Mouse (Mus musculus) embryonic facial prominence, embryonic 15.5 days (tissue): Measurements from ENCODE around the gene Iqschfp. TPM values are rescaled to one million over a fixed set of nuclear protein-coding genes. Genes with fewer than 3 reads are reported as not detected.

Source experiments
- ATAC-seq: fragments of 200-750 bp; cut with Nextera tagmentation; 2 replicates; pipeline ENCODE4 v1.8.0; 2017; ENCODE audit warnings: low read depth, moderate TSS enrichment; ENCODE audit not compliant: insufficient number of reproducible peaks, low FRiP score, low TSS enrichment
- H3K27ac ChIP-seq: fragments of 300-500 bp; sonication (generic); replicated peaks from 2 replicates; pipeline ENCODE4 v1.5.1; 2015; ENCODE audit warnings: mild to moderate bottlenecking, inconsistent platforms
- H3K27me3 ChIP-seq: fragments of 300-500 bp; sonication (generic); 2 replicates; pipeline ENCODE4 v1.6.1; 2015; ENCODE audit warnings: inconsistent platforms
- H3K36me3 ChIP-seq: fragments of 300-500 bp; sonication (generic); 2 replicates; pipeline ENCODE4 v1.6.1; 2015; ENCODE audit warnings: mild to moderate bottlenecking, inconsistent platforms
- H3K4me1 ChIP-seq: fragments of 300-500 bp; sonication (generic); 2 replicates; pipeline ENCODE4 v1.6.1; 2015; ENCODE audit warnings: inconsistent platforms
- H3K4me2 ChIP-seq: fragments of 300-500 bp; sonication (generic); replicated peaks from 2 replicates; pipeline ENCODE4 v1.6.1; 2015; ENCODE audit warnings: mild to moderate bottlenecking, inconsistent platforms
- H3K4me3 ChIP-seq: fragments of 300-500 bp; sonication (generic); replicated peaks from 2 replicates; pipeline ENCODE4 v1.5.1; 2015; ENCODE audit warnings: mild to moderate bottlenecking, inconsistent platforms
- H3K9ac ChIP-seq: fragments of 300-500 bp; sonication (generic); 2 replicates; pipeline ENCODE4 v1.6.1; 2015; ENCODE audit warnings: inconsistent platforms
- H3K9me3 ChIP-seq: fragments of 300-500 bp; sonication (generic); replicated peaks from 2 replicates; pipeline ENCODE4 v1.6.1; 2016; ENCODE audit warnings: inconsistent platforms
- WGBS: fragments of 180-500 bp; shearing (Covaris S2); methylation state at CpG from one replicate; pipeline ENCODE4 v1.1.7; 2015; 5-methylcytosine and 5-hydroxymethylcytosine counted together
- polyA plus RNA-seq: library from polyadenylated mRNA; unstranded; fragments of >200 nt; fragmentation: Nextera tagmentation; extraction: Ambion mirVana; gene quantifications from 2 replicates; pipeline ENCODE4 v1.2.1, GENCODE M21; 2015

Iqschfp gene
- polyA plus RNA-seq, result 0.08 and 0.24 TPM in 2 replicates

- H3K9me3 ChIP-seq, result no peaks in the 10 kb centered on the region
- no peak within 1 kb of the TSS for H3K4me3 ChIP-seq
- no peak within 1 kb of the TSS for H3K9ac ChIP-seq
- no peak within 1 kb of the TSS for H3K4me2 ChIP-seq
- H3K27ac ChIP-seq, result no peak within 1 kb of the TSS
- H3K36me3 ChIP-seq, result no peaks in the 10 kb centered on the region
- ATAC-seq, result no peak
- H3K4me1 ChIP-seq, result no peaks in the 10 kb centered on the region
- no peaks in the 10 kb centered on the region for H3K27me3 ChIP-seq
- WGBS, result 44% methylated on average over 15 of the region's 15 CpGs
Measured at GRCm38 (mm10) chr3:67892026-67892705, at the start of gene Iqschfp, which contains the start of gene Iqcj. Iqschfp (plus strand) TSS chr3:67892232. Iqcj (plus strand) TSS chr3:67892220.

- H3K36me3 ChIP-seq, result no peaks in the 10 kb centered on the region
- no peak overlapping the region for H3K4me3 ChIP-seq
- H3K27ac ChIP-seq, result no peak overlapping the region
- H3K9me3 ChIP-seq, result no peaks in the 10 kb centered on the region
- no peaks in the 10 kb centered on the region for H3K27me3 ChIP-seq
- no peak for ATAC-seq
- no peak overlapping the region for H3K9ac ChIP-seq
- no peak overlapping the region for H3K4me2 ChIP-seq
- H3K4me1 ChIP-seq, result no peaks in the 10 kb centered on the region
- WGBS, result 87% methylated on average over 5 of the region's 5 CpGs
Measured at GRCm38 (mm10) chr3:67852397-67852796, 39.6 kb upstream of the Iqschfp start.

GRCm38 (mm10) chr3:67861524-67861923 is 30.5 kb upstream of the Iqschfp start:
- no peaks in the 10 kb centered on the region for H3K27me3 ChIP-seq
- H3K4me3 ChIP-seq, result no peak overlapping the region
- H3K36me3 ChIP-seq, result no peaks in the 10 kb centered on the region
- H3K4me2 ChIP-seq, result no peak overlapping the region
- no peak overlapping the region for H3K9ac ChIP-seq
- no peak overlapping the region for H3K27ac ChIP-seq
- H3K9me3 ChIP-seq, result no peaks in the 10 kb centered on the region
- no peaks in the 10 kb centered on the region for H3K4me1 ChIP-seq
- 62% methylated on average over 3 of the region's 3 CpGs for WGBS
- ATAC-seq, result no peak

GRCm38 (mm10) chr3:67867420-67868065 is 24.5 kb upstream of the Iqschfp start:
- 43% methylated on average over 13 of the region's 13 CpGs for WGBS
- ATAC-seq, result no peak
- H3K27ac ChIP-seq, result no peak overlapping the region
- H3K36me3 ChIP-seq, result no peaks in the 10 kb centered on the region
- H3K9ac ChIP-seq, result no peak overlapping the region
- H3K9me3 ChIP-seq, result no peaks in the 10 kb centered on the region
- 0 out of 2 replicates have a peak overlapping the region, but pooled peaks have one; percentile 6 for H3K4me2 ChIP-seq
- H3K4me3 ChIP-seq, result no peak overlapping the region
- no peaks in the 10 kb centered on the region for H3K27me3 ChIP-seq
- no peaks in the 10 kb centered on the region for H3K4me1 ChIP-seq

- H3K9me3 ChIP-seq, result no peaks in the 10 kb centered on the region
- no peaks in the 10 kb centered on the region for H3K27me3 ChIP-seq
- no peak for ATAC-seq
- 75% methylated on average over 1 of the region's 1 CpGs for WGBS
- no peak overlapping the region for H3K4me2 ChIP-seq
- H3K36me3 ChIP-seq, result no peaks in the 10 kb centered on the region
- H3K27ac ChIP-seq, result no peak overlapping the region
- H3K4me1 ChIP-seq, result no peaks in the 10 kb centered on the region
- no peak overlapping the region for H3K9ac ChIP-seq
- H3K4me3 ChIP-seq, result no peak overlapping the region
Measured at GRCm38 (mm10) chr3:67869424-67869823, 22.6 kb upstream of the Iqschfp start.

- no peaks in the 10 kb centered on the region for H3K36me3 ChIP-seq
- no peak overlapping the region for H3K4me3 ChIP-seq
- no peak overlapping the region for H3K9ac ChIP-seq
- no peak overlapping the region for H3K4me2 ChIP-seq
- H3K4me1 ChIP-seq, result no peaks in the 10 kb centered on the region
- no peaks in the 10 kb centered on the region for H3K27me3 ChIP-seq
- no peaks in the 10 kb centered on the region for H3K9me3 ChIP-seq
- no peak for ATAC-seq
- H3K27ac ChIP-seq, result no peak overlapping the region
- 69% methylated on average over 4 of the region's 4 CpGs for WGBS
Measured at GRCm38 (mm10) chr3:67877253-67877652, 14.8 kb upstream of the Iqschfp start.

- Histone ChIP-seq H3K9ac (no peak overlapping the region), H3K27me3 (no peaks in the 10 kb centered on the region), H3K9me3 (no peaks in the 10 kb centered on the region), H3K4me2 (no peak overlapping the region), H3K27ac (no peak overlapping the region), H3K36me3 (no peaks in the 10 kb centered on the region), H3K4me3 (no peak overlapping the region), H3K4me1 (no peaks in the 10 kb centered on the region)
- no peak for ATAC-seq
- 76% methylated on average over 3 of the region's 3 CpGs for WGBS
Measured at GRCm38 (mm10) chr3:67884335-67884734, 7.7 kb upstream of the Iqschfp start.

- Histone ChIP-seq H3K27ac (no peak overlapping the region), H3K4me1 (no peaks in the 10 kb centered on the region), H3K36me3 (no peaks in the 10 kb centered on the region), H3K9ac (no peak overlapping the region), H3K9me3 (no peaks in the 10 kb centered on the region), H3K4me3 (no peak overlapping the region), H3K4me2 (no peak overlapping the region), H3K27me3 (no peaks in the 10 kb centered on the region)
- no peak for ATAC-seq
- WGBS, result 73% methylated on average over 1 of the region's 1 CpGs
Measured at GRCm38 (mm10) chr3:67886176-67886575, 5.9 kb upstream of the Iqschfp start.

- no peak overlapping the region for H3K4me2 ChIP-seq
- no peak overlapping the region for H3K4me3 ChIP-seq
- ATAC-seq, result no peak
- H3K4me1 ChIP-seq, result no peaks in the 10 kb centered on the region
- no peak overlapping the region for H3K27ac ChIP-seq
- H3K36me3 ChIP-seq, result no peaks in the 10 kb centered on the region
- no peak overlapping the region for H3K9ac ChIP-seq
- no peaks in the 10 kb centered on the region for H3K9me3 ChIP-seq
- H3K27me3 ChIP-seq, result no peaks in the 10 kb centered on the region
Measured at GRCm38 (mm10) chr3:67887251-67887650, 4.8 kb upstream of the Iqschfp start.

GRCm38 (mm10) chr3:67892768-67893167 is 736 bp downstream of the Iqschfp start:
- Histone ChIP-seq H3K9me3 (no peaks in the 10 kb centered on the region), H3K4me1 (no peaks in the 10 kb centered on the region), H3K27me3 (no peaks in the 10 kb centered on the region), H3K4me2 (no peak overlapping the region), H3K9ac (no peak overlapping the region), H3K4me3 (no peak overlapping the region), H3K27ac (no peak overlapping the region), H3K36me3 (no peaks in the 10 kb centered on the region)
- ATAC-seq, result no peak
- 71% methylated on average over 10 of the region's 10 CpGs for WGBS

- H3K9ac ChIP-seq, result no peak overlapping the region
- no peak overlapping the region for H3K27ac ChIP-seq
- H3K4me2 ChIP-seq, result no peak overlapping the region
- H3K36me3 ChIP-seq, result no peaks in the 10 kb centered on the region
- H3K9me3 ChIP-seq, result no peaks in the 10 kb centered on the region
- no peaks in the 10 kb centered on the region for H3K27me3 ChIP-seq
- WGBS, result 76% methylated on average over 4 of the region's 4 CpGs
- no peak for ATAC-seq
- H3K4me3 ChIP-seq, result no peak overlapping the region
- no peaks in the 10 kb centered on the region for H3K4me1 ChIP-seq
Measured at GRCm38 (mm10) chr3:67902517-67902916, 10.5 kb downstream of the Iqschfp start.

- Histone ChIP-seq H3K9ac (no peak overlapping the region), H3K4me3 (no peak overlapping the region), H3K27ac (no peak overlapping the region), H3K4me1 (no peaks in the 10 kb centered on the region), H3K27me3 (no peaks in the 10 kb centered on the region), H3K4me2 (no peak overlapping the region), H3K9me3 (no peaks in the 10 kb centered on the region), H3K36me3 (no peaks in the 10 kb centered on the region)
- ATAC-seq, result no peak
- WGBS, result 74% methylated on average over 2 of the region's 2 CpGs
Measured at GRCm38 (mm10) chr3:67908586-67908985, 16.6 kb downstream of the Iqschfp start.
